Mouse (Mus musculus) thymus, adult 2 months (tissue): Measurements from ENCODE around the gene Kazald1.

Experiments
- CTCF ChIP-seq: fragments of 200-500 bp; IDR thresholded peaks from 2 replicates; pipeline ENCODE4 v1.5.1; 2012; ENCODE audit warnings: mild to moderate bottlenecking, control low read depth, low read length, moderate library complexity, borderline replicate concordance; ENCODE audit not compliant: control insufficient read depth, poor library complexity, insufficient read depth; ENCODE audit errors: extremely low read depth
- POLR2A ChIP-seq: fragments of 200-500 bp; IDR thresholded peaks from 2 replicates; pipeline ENCODE4 v1.6.1; 2012; ENCODE audit warnings: mild to moderate bottlenecking, low read length, control low read depth, moderate library complexity; ENCODE audit not compliant: control insufficient read depth, poor library complexity, insufficient read depth; ENCODE audit errors: extremely low read depth

DNA sequence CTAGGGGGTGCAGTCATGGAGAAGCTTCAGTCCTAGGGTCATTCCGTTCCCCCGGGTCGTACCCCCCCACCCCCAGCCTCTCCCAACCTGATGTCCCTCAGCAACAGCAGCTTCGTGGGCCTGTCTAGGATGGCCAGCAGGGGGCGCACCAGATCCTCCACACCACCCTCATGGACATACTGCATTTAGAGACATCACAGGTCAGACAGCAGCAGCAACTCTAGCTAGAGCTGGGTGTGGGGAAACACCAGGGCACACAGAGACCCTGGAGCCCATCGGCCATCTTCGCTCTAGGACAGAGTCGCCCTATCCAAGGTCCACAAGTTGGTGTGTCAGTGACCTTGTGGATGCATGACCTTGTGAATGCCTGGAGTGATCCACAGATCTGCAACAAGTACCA lies 44.9 kb upstream of the Kazald1 start:
- TF ChIP-seq CTCF: peak; percentile 95
- TF ChIP-seq POLR2A: no peak
